Mouse (Mus musculus) bone marrow macrophage, adult 2 months (primary cell): ENCODE measurements around the gene Aup1. TPM values are rescaled to one million over a fixed set of nuclear protein-coding genes. Genes with fewer than 3 reads are reported as not detected.

ENCODE experiments used
- H3K27ac ChIP-seq: 2 replicates; pipeline ENCODE4 v1.5.1; 2012; ENCODE audit warnings: low read depth, low read length; ENCODE audit not compliant: insufficient read depth
- H3K4me1 ChIP-seq: 2 replicates; pipeline ENCODE4 v1.6.1; 2012; ENCODE audit warnings: low read length; ENCODE audit not compliant: control insufficient read depth, insufficient read depth
- H3K4me3 ChIP-seq: 2 replicates; pipeline ENCODE4 v1.5.1; 2012; ENCODE audit warnings: mild to moderate bottlenecking, low read length, moderate library complexity; ENCODE audit not compliant: insufficient read depth
- CTCF ChIP-seq: IDR thresholded peaks from 2 replicates; pipeline ENCODE4 v1.5.1; 2012; ENCODE audit warnings: low read depth, mild to moderate bottlenecking, low read length, moderate library complexity
- POLR2A ChIP-seq: IDR thresholded peaks from 2 replicates; pipeline ENCODE4 v1.6.1; 2012; ENCODE audit warnings: mild to moderate bottlenecking, low read depth, low read length, borderline replicate concordance
- polyA plus RNA-seq: library from polyadenylated mRNA; stranded (reverse); fragments of >200 nt; gene quantifications from 2 replicates; pipeline ENCODE4 v1.2.4, GENCODE M21; 2012; ENCODE audit not compliant: missing spikeins, insufficient read depth, insufficient read length

Aup1 gene
- polyA plus RNA-seq, 1 experiment, result 354 TPM

- peak overlapping the region; percentile 98 for H3K27ac ChIP-seq
- H3K4me3 ChIP-seq, result no peak overlapping the region
- H3K4me1 ChIP-seq, result peaks cover 62% of the 10 kb centered on the region
- TF ChIP-seq POLR2A (no peak), CTCF (no peak)
Measured at GRCm38 (mm10) chr6:83043993-83044392, 10.3 kb upstream of the Aup1 start.

DNA sequence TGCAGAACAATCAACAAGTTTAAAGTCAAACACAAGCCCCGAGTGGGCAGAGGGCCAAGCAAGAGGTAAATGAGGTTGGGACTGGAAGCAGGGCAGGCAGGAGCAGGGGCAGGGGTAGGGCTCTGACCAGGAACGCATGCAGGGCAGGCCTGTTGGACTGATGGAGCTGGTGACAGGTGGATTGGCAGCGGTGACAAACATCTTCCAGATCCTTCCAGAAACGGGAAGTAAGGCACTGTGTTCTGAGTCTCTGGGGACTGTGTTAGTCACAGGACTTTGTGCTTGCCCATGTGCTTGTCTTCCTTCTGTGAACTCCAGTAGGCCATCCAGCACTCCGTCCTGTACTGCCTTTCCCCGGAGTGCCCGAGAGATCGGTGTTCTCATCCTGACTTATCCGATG, 9.6 kb upstream of the Aup1 start:
- peak overlapping the region; percentile 98 for H3K27ac ChIP-seq
- H3K4me3 ChIP-seq, result no peak overlapping the region
- TF ChIP-seq CTCF, result no peak
- TF ChIP-seq POLR2A, result no peak
- peaks cover 60% of the 10 kb centered on the region for H3K4me1 ChIP-seq

DNA sequence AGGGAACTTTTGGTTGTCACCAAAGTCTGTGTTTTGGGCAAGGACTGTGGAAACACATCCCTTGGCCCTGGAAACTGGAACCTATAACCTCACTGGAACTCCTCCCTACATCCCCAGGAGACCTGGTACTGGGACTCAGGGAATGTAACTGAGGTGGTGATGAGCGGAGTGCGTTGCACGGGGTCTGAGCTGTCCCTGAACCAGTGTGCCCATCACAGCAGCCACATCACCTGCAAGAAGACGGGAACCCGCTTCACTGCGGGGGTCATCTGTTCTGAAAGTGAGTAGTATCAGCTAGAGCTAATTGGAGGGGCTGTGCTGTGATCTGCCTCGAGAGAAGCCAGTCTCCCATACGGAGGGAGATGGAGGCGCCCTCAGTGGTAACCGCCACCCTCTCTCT, 5.0 kb upstream of the Aup1 start:
- no peak for TF ChIP-seq CTCF
- TF ChIP-seq POLR2A, result no peak
- no peak overlapping the region for H3K4me3 ChIP-seq
- peaks cover 24% of the 10 kb centered on the region for H3K4me1 ChIP-seq
- H3K27ac ChIP-seq, result no peak overlapping the region

DNA sequence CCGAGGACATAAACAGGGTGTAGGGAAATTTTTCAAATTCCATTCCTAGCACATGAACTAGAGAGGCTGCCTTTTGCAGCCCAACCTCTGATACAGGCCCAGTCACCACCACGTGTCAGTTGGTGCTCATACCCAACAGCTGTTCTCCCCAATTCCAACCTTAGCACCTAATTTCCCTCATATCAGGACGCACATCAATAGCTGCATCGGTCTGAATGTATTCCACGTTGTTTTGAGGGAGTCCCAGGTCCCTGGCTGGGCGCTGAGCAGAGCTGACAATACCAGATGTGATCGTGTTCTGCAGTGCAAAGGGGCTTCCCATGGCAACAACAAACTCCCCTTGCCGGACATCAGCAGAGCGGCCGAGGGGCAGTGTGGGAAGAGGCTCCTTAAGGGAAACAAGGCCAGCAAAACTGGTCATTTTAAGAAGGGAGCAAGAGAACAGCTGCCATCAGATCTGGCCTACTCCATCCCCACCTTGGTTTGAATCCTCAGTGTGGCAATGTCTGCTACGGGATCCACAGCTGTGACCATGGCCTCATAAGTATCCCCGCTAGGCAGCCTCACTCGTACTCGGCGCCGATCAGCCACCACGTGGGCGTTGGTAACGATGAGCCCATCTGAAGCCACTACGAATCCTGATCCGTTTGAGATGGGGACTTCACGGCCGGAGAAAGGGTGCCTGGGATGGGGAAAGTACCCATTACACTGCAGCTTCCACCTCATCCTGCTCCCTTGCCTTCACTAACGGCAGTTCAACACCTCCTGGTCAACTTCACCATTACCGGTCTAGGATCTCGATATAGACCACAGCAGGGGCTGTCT, 973 bp upstream of the Aup1 start:
- Histone ChIP-seq H3K4me1 (0 out of 2 replicates have a peak, but pooled peaks cover 5% of the 10 kb centered on the region), H3K27ac (peak overlapping the region; percentile 68)
- TF ChIP-seq CTCF, result peak; percentile 4; the same call in 1 of the 2 replicates
- no peak for TF ChIP-seq POLR2A

GRCm38 (mm10) chr6:83054871-83055431, 630 bp downstream of the Aup1 start, which contains the start of gene Htra2:
Gene Htra2, minus strand, starts transcription at chr6:83055273.
- Histone ChIP-seq H3K27ac (peak within 1 kb of the TSS; percentile 69), H3K4me3 (peak within 1 kb of the TSS; percentile 86), H3K4me1 (0 out of 2 replicates have a peak, but pooled peaks cover 5% of the 10 kb centered on the region)
- no peak for TF ChIP-seq POLR2A
- TF ChIP-seq CTCF, result peak; percentile 40

More for the DNA sequence above, 973 bp upstream of the Aup1 start:
- H3K4me3 ChIP-seq, result peak overlapping the region; percentile 86

DNA sequence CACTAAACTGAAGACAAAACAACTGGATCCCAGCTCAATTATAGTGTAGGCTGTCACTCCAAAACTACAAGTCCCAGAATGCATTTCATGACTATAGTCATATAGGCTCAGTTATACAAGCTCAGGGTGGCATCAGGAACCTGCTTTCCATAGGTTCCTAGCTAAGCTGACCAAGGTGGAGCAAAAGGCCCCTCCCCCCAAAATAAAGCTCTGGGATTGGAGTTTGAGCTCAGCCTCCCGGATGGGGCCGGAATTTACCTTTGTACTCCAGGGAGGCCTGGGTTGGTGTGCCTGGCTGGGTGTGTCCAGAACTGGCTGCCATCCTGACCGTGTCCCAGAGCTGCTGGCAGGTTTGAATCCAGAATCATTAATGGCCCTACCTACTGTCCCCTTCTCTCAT, 3.5 kb downstream of the Aup1 start, which contains the start of gene Dqx1:
TSS of gene Dqx1 (plus strand) at position 55 of the 400 bp plus-strand sequence.
- no peaks in the 10 kb centered on the region for H3K4me1 ChIP-seq
- H3K4me3 ChIP-seq, result no peak within 1 kb of the TSS
- TF ChIP-seq POLR2A (no peak), CTCF (no peak)
- no peak within 1 kb of the TSS for H3K27ac ChIP-seq

DNA sequence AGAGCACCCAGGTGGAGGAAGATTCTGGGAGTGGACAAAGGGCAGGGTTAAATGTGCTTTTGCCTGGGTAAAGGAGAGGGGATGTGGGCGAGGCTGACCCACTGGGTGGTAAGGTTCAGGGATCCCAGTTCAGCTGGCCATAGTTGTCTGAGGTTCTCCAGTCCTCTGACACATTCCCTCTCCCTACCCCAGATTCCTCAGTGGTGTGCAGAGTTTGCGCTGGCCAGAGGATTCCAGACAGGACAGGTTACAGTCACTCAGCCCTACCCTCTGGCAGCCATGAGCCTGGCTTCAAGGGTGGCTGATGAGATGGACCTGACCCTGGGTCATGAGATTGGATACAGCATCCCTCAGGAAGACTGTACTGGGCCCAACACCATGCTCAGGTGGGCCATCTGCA, 4.4 kb downstream of the Aup1 start:
- TF ChIP-seq CTCF (no peak), POLR2A (no peak)
- Histone ChIP-seq H3K4me3 (no peak overlapping the region), H3K27ac (no peak overlapping the region), H3K4me1 (no peaks in the 10 kb centered on the region)

GRCm38 (mm10) chr6:83065995-83066394, 11.7 kb downstream of the Aup1 start:
- H3K27ac ChIP-seq, result no peak overlapping the region
- TF ChIP-seq POLR2A (no peak), CTCF (no peak)
- peaks cover 3% of the 10 kb centered on the region; the same call in 1 of the 2 replicates for H3K4me1 ChIP-seq
- no peak overlapping the region for H3K4me3 ChIP-seq

GRCm38 (mm10) chr6:83066441-83066840, 12.1 kb downstream of the Aup1 start:
- H3K4me3 ChIP-seq, result no peak overlapping the region
- H3K4me1 ChIP-seq, result peaks cover 3% of the 10 kb centered on the region; the same call in 1 of the 2 replicates
- no peak for TF ChIP-seq CTCF
- 0 out of 2 replicates have a peak, but pooled peaks have one; percentile 37 for TF ChIP-seq POLR2A
- no peak overlapping the region for H3K27ac ChIP-seq

GRCm38 (mm10) chr6:83068221-83068620, 13.9 kb downstream of the Aup1 start:
- TF ChIP-seq POLR2A, result no peak
- TF ChIP-seq CTCF, result no peak
- H3K27ac ChIP-seq, result no peak overlapping the region
- H3K4me3 ChIP-seq, result no peak overlapping the region
- H3K4me1 ChIP-seq, result peaks cover 3% of the 10 kb centered on the region; the same call in 1 of the 2 replicates
